Mouse (Mus musculus) MEL (cell line): ENCODE data around the gene Dmrta1. TPM values are rescaled to one million over a fixed set of nuclear protein-coding genes. Genes with fewer than 3 reads are reported as not detected.

ENCODE experiments used
- DNase-seq: peaks from one replicate; pipeline ENCODE4 v3.0.0; 2011; ENCODE audit warnings: low read depth, low spot score
- H3K27ac ChIP-seq: 2 replicates; pipeline ENCODE4 v1.5.1; 2012; ENCODE audit warnings: low read depth, mild to moderate bottlenecking, control low read depth, low read length, moderate library complexity; ENCODE audit not compliant: control insufficient read depth
- H3K27me3 ChIP-seq, 2 experiments: fragments of 150-350 bp in 1 of 2; sonication (generic) in 1 of 2; 2 replicates each; pipeline ENCODE4 v1.6.1; 2012; ENCODE audit warnings: low read length in 2 of 2, mild to moderate bottlenecking in 2 of 2, improper control_type of control experiment in 1 of 2, moderate library complexity in 1 of 2; ENCODE audit not compliant: insufficient read depth in 2 of 2, control insufficient read depth in 1 of 2
- H3K36me3 ChIP-seq, 2 experiments: 2 replicates each; pipeline ENCODE4 v1.6.1; 2012 to 2014; ENCODE audit warnings: low read length in 2 of 2, improper control_type of control experiment in 1 of 2, inconsistent platforms in 1 of 2, mild to moderate bottlenecking in 1 of 2; ENCODE audit not compliant: insufficient read depth in 2 of 2, control insufficient read depth in 1 of 2
- H3K4me1 ChIP-seq, 2 experiments: fragments of 150-350 bp in 1 of 2; sonication (generic) in 1 of 2; 2 replicates each; pipeline ENCODE4 v1.6.1; 2012; ENCODE audit warnings: low read length in 2 of 2, improper control_type of control experiment in 1 of 2, mild to moderate bottlenecking in 1 of 2; ENCODE audit not compliant: insufficient read depth in 2 of 2, control insufficient read depth in 1 of 2
- H3K4me3 ChIP-seq, 2 experiments: fragments of 150-350 bp in 1 of 2; sonication (generic) in 1 of 2; 2 replicates each; pipeline ENCODE4 v1.5.1; 2012; ENCODE audit warnings: low read depth in 2 of 2, low read length in 2 of 2, mild to moderate bottlenecking in 2 of 2, moderate library complexity in 2 of 2, control low read depth in 1 of 2, improper control_type of control experiment in 1 of 2; ENCODE audit not compliant: control insufficient read depth in 1 of 2, insufficient read depth in 1 of 2
- H3K79me2 ChIP-seq: 2 replicates; pipeline ENCODE4 v1.6.1; 2012; ENCODE audit warnings: mild to moderate bottlenecking, low read length, moderate library complexity; ENCODE audit not compliant: control insufficient read depth, poor library complexity, insufficient read depth
- H3K9ac ChIP-seq: 2 replicates; pipeline ENCODE4 v1.6.1; 2012; ENCODE audit warnings: low read depth, mild to moderate bottlenecking, control low read depth, low read length, moderate library complexity; ENCODE audit not compliant: control insufficient read depth, poor library complexity, severe bottlenecking
- H3K9me3 ChIP-seq: fragments of 150-350 bp; sonication (generic); replicated peaks from 2 replicates; pipeline ENCODE4 v1.6.1; 2012; ENCODE audit warnings: mild to moderate bottlenecking, low read length, improper control_type of control experiment, moderate library complexity; ENCODE audit not compliant: insufficient read depth
- CHD1 ChIP-seq: IDR thresholded peaks from 2 replicates; pipeline ENCODE4 v1.6.1; 2012; ENCODE audit warnings: low read depth, mild to moderate bottlenecking, inconsistent platforms, low read length, improper control_type of control experiment
- CHD2 ChIP-seq: IDR thresholded peaks from 2 replicates; pipeline ENCODE4 v1.6.1; 2011; ENCODE audit warnings: low read length, improper control_type of control experiment
- CTCF ChIP-seq, 3 experiments: IDR thresholded peaks in 2 of 3; conservative IDR thresholded peaks in 1 of 3; 2 replicates each; pipeline ENCODE4 v1.5.1; 2011 to 2012; ENCODE audit warnings: low read length in 3 of 3, low read depth in 2 of 3, mild to moderate bottlenecking in 2 of 3, improper control_type of control experiment in 1 of 3, inconsistent platforms in 1 of 3, mixed read lengths in 1 of 3, moderate library complexity in 1 of 3; ENCODE audit not compliant: control insufficient read depth in 1 of 3, insufficient read depth in 1 of 3, poor library complexity in 1 of 3, severe bottlenecking in 1 of 3
- ETS1 ChIP-seq: IDR thresholded peaks from 2 replicates; pipeline ENCODE4 v1.6.1; 2012; ENCODE audit warnings: low read depth, mild to moderate bottlenecking, inconsistent platforms, low read length, improper control_type of control experiment, moderate library complexity
- GABPA ChIP-seq: IDR thresholded peaks from 2 replicates; pipeline ENCODE4 v1.6.1; 2012; ENCODE audit warnings: low read depth, mild to moderate bottlenecking, inconsistent platforms, low read length, improper control_type of control experiment, moderate library complexity
- JUND ChIP-seq: IDR thresholded peaks from 2 replicates; pipeline ENCODE4 v1.6.1; 2011; ENCODE audit warnings: low read depth, mild to moderate bottlenecking, improper control_type of control experiment, low read length
- KAT2A ChIP-seq: conservative IDR thresholded peaks from 2 replicates; pipeline ENCODE4 v1.6.1; 2012; ENCODE audit warnings: low read depth, low read length, improper control_type of control experiment, inconsistent platforms
- MAX ChIP-seq: IDR thresholded peaks from 2 replicates; pipeline ENCODE4 v1.6.1; 2011; ENCODE audit warnings: low read length, improper control_type of control experiment
- MEF2A ChIP-seq: IDR thresholded peaks from 2 replicates; pipeline ENCODE4 v1.6.1; 2014; ENCODE audit warnings: low read depth, mild to moderate bottlenecking, inconsistent platforms, low read length, improper control_type of control experiment; ENCODE audit not compliant: poor library complexity, insufficient replicate concordance, severe bottlenecking; ENCODE audit errors: extremely low read depth
- MXI1 ChIP-seq: IDR thresholded peaks from 2 replicates; pipeline ENCODE4 v1.6.1; 2011; ENCODE audit warnings: mild to moderate bottlenecking, low read depth, low read length, improper control_type of control experiment
- MYB ChIP-seq: IDR thresholded peaks from 2 replicates; pipeline ENCODE4 v1.6.1; 2011; ENCODE audit warnings: mild to moderate bottlenecking, low read depth, low read length, improper control_type of control experiment
- NELFE ChIP-seq: IDR thresholded peaks from 2 replicates; pipeline ENCODE4 v1.6.1; 2011; ENCODE audit warnings: low read depth, low read length, improper control_type of control experiment
- NRF1 ChIP-seq: IDR thresholded peaks from 2 replicates; pipeline ENCODE4 v1.6.1; 2014; ENCODE audit warnings: low read depth, mild to moderate bottlenecking, inconsistent platforms, low read length, improper control_type of control experiment, moderate library complexity; ENCODE audit not compliant: poor library complexity, insufficient read depth, severe bottlenecking
- POLR2A ChIP-seq, 2 experiments: IDR thresholded peaks; 2 replicates each; pipeline ENCODE4 v1.6.1; 2011 to 2012; ENCODE audit warnings: low read length in 2 of 2, mild to moderate bottlenecking in 2 of 2, control low read depth in 1 of 2, improper control_type of control experiment in 1 of 2, low read depth in 1 of 2, moderate library complexity in 1 of 2; ENCODE audit not compliant: control insufficient read depth in 1 of 2, insufficient read depth in 1 of 2, poor library complexity in 1 of 2
- POLR2AphosphoS2 ChIP-seq: IDR thresholded peaks from 2 replicates; pipeline ENCODE4 v1.6.1; 2011; ENCODE audit warnings: low read length, improper control_type of control experiment
- RAD21 ChIP-seq: IDR thresholded peaks from 2 replicates; pipeline ENCODE4 v1.6.1; 2011; ENCODE audit warnings: mild to moderate bottlenecking, low read depth, low read length, improper control_type of control experiment
- RCOR1 ChIP-seq: IDR thresholded peaks from 2 replicates; pipeline ENCODE4 v1.6.1; 2012; ENCODE audit warnings: low read depth, mild to moderate bottlenecking, inconsistent platforms, low read length, improper control_type of control experiment
- SMC3 ChIP-seq: IDR thresholded peaks from 2 replicates; pipeline ENCODE4 v1.6.1; 2011; ENCODE audit warnings: low read depth, low read length, improper control_type of control experiment
- TBP ChIP-seq: IDR thresholded peaks from 2 replicates; pipeline ENCODE4 v1.8.0; 2011; ENCODE audit warnings: low read depth, low read length, improper control_type of control experiment
- TCF12 ChIP-seq: IDR thresholded peaks from 2 replicates; pipeline ENCODE4 v1.6.1; 2014; ENCODE audit warnings: low read depth, mild to moderate bottlenecking, inconsistent platforms, low read length, improper control_type of control experiment, moderate library complexity
- USF2 ChIP-seq, 2 experiments: IDR thresholded peaks; 2 replicates each; pipeline ENCODE4 v1.6.1; 2011 to 2012; ENCODE audit warnings: improper control_type of control experiment in 2 of 2, low read length in 2 of 2, borderline replicate concordance in 1 of 2, inconsistent platforms in 1 of 2, low read depth in 1 of 2, mild to moderate bottlenecking in 1 of 2; ENCODE audit not compliant: insufficient read depth in 1 of 2
- ZC3H11A ChIP-seq: IDR thresholded peaks from 2 replicates; pipeline ENCODE4 v1.6.1; 2012; ENCODE audit warnings: low read depth, mild to moderate bottlenecking, inconsistent platforms, low read length, improper control_type of control experiment
- ZKSCAN1 ChIP-seq: IDR thresholded peaks from 2 replicates; pipeline ENCODE4 v1.6.1; 2012; ENCODE audit warnings: low read depth, mild to moderate bottlenecking, inconsistent platforms, low read length, improper control_type of control experiment, moderate library complexity
- ZMIZ1 ChIP-seq: IDR thresholded peaks from 2 replicates; pipeline ENCODE4 v1.6.1; 2012; ENCODE audit warnings: low read depth, mild to moderate bottlenecking, inconsistent platforms, low read length, improper control_type of control experiment, moderate library complexity
- polyA plus RNA-seq, 2 experiments: library from polyadenylated mRNA; stranded (reverse) in 1 of 2; unstranded in 1 of 2; fragments of >175 nt in 1 of 2; fragments of >200 nt in 1 of 2; gene quantifications; 2 replicates each; pipeline versions ENCODE4 v1.2.1 to v1.2.4; 2012; ENCODE audit warnings: low replicate concordance in 2 of 2, low read depth in 1 of 2; ENCODE audit not compliant: insufficient read length in 2 of 2, insufficient read depth in 1 of 2, missing spikeins in 1 of 2
- total RNA-seq: library from RNA; depleted of rRNA; stranded (reverse); fragments of 300-350 nt; gene quantifications from 2 replicates; pipeline ENCODE4 v1.2.3, GENCODE M21; 2012

Dmrta1 gene
- total and polyA plus RNA-seq, 3 experiments = 0.08 TPM; not detected in 2

GRCm38 (mm10) chr4:89650352-89651311 is 28.6 kb upstream of the Dmrta1 start:
- Histone ChIP-seq H3K9ac (no peak overlapping the region), H3K79me2 (no peaks in the 10 kb centered on the region), H3K9me3 (no peaks in the 10 kb centered on the region), H3K36me3 (peaks cover 0 to 24% of the 10 kb centered on the region in 2 experiments; a peak in 2 of 4 replicates), H3K4me3 (no peak overlapping the region), H3K4me1 (peaks cover 7 to 13% of the 10 kb centered on the region in 2 experiments), H3K27ac (no peak overlapping the region), H3K27me3 (no peaks in the 10 kb centered on the region)
- peak; percentile 22 for DNase-seq
- TF ChIP-seq ETS1 (no peak), RCOR1 (no peak), MXI1 (no peak), GABPA (no peak), TBP (no peak), ZKSCAN1 (no peak), ZMIZ1 (no peak), JUND (no peak), MAX (no peak), MYB (no peak), CHD1 (no peak), SMC3 (no peak), MEF2A (no peak), NELFE (no peak), ZC3H11A (no peak)

GRCm38 (mm10) chr4:89651312-89651686 is 27.9 kb upstream of the Dmrta1 start:
- Histone ChIP-seq H3K27me3 (no peaks in the 10 kb centered on the region), H3K4me3 (no peak overlapping the region), H3K79me2 (no peaks in the 10 kb centered on the region), H3K36me3 (peaks cover 0 to 24% of the 10 kb centered on the region in 2 experiments; a peak in 2 of 4 replicates), H3K27ac (no peak overlapping the region; the same call in 1 of the 2 replicates), H3K9me3 (no peaks in the 10 kb centered on the region), H3K4me1 (peaks cover 7 to 13% of the 10 kb centered on the region in 2 experiments), H3K9ac (no peak overlapping the region)
- no peak for TF ChIP-seq TCF12
- TF ChIP-seq NRF1 = no peak
- no peak for TF ChIP-seq CHD2
- TF ChIP-seq RAD21 = no peak
- TF ChIP-seq CTCF (IDR thresholded peaks at IDR 0.05 in 2 of 3, conservative IDR thresholded peaks at IDR 0.05 in 1 of 3; ENCODE audit: control insufficient read depth in 1 of 3, insufficient read depth in 1 of 3, low read depth in 2 of 3, low read length in 3 of 3, poor library complexity in 1 of 3, severe bottlenecking in 1 of 3) = no peak
- no peak for TF ChIP-seq ETS1
- TF ChIP-seq CHD1 = no peak
- no peak for TF ChIP-seq USF2 (IDR thresholded peaks at IDR 0.05; ENCODE audit: borderline replicate concordance in 1 of 2, insufficient read depth in 1 of 2, low read depth in 1 of 2, low read length in 2 of 2)
- no peak for TF ChIP-seq ZKSCAN1
- no peak for TF ChIP-seq GABPA
- no peak for TF ChIP-seq POLR2AphosphoS2
- TF ChIP-seq POLR2A (IDR thresholded peaks at IDR 0.05; ENCODE audit: control insufficient read depth in 1 of 2, insufficient read depth in 1 of 2, low read depth in 1 of 2, low read length in 2 of 2, poor library complexity in 1 of 2) = no peak
- TF ChIP-seq KAT2A = no peak
- no peak for TF ChIP-seq MXI1
- no peak for TF ChIP-seq ZMIZ1
- no peak for DNase-seq
